Mouse (Mus musculus): ENCODE data around the gene AC129217.1. TPM values are rescaled to one million over a fixed set of nuclear protein-coding genes. Genes with fewer than 3 reads are reported as not detected.
A peak's percentile ranks its signal among the peaks of the same experiment; 100 is the strongest.

Gene AC129217.1
- polyA plus RNA-seq, 1 experiment from 2014 or later: not detected

DNA sequence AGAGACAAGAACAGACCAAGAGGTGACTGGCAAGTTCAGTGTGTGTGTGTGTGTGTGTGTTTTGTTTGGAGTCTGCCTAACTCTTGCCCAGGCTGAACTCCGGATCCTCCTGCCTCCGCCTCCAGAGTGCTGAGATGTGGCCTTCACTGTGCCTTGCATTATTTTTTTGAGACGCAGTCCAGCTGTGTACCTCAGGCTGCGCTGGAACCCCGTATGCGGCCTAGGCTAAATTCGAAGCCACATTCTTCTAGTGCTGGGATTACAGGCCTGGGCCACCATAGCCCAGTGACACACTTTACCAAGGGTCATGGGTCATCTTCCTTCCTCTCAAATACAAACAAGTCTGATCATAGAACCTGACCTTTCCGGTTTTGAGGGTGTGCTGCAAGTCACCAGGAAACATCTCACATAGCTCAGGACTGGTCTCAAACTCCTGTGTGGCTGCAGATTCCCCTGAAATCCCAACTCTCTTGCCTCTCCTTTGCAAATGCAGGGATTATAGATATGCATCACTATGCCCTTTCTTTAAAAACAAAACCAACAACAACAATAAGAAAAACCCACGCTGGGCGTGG is 42.8 kb downstream of the AC129217.1 start:
- peaks cover 19% of the 10 kb centered on the region for H3K4me1 ChIP-seq (ENCODE audit: control insufficient read depth, low read depth, low read length)
- ATAC-seq (ENCODE audit: low read depth): no peak
- H3K9ac ChIP-seq (ENCODE audit: low read depth, low read length): peak overlapping the region; percentile 98
- H3K27me3 ChIP-seq (ENCODE audit: control insufficient read depth, insufficient read depth, low read depth, low read length): no peaks in the 10 kb centered on the region
- H3K9me3 ChIP-seq (replicated peaks; ENCODE audit: control insufficient read depth, low read length): no peaks in the 10 kb centered on the region
- 64% methylated on average over 10 of the region's 10 CpGs for WGBS (ENCODE audit: insufficient replicate concordance)
- peaks cover 31% of the 10 kb centered on the region for H3K36me3 ChIP-seq (ENCODE audit: control insufficient read depth, insufficient read depth)
- H3K4me3 ChIP-seq (ENCODE audit: low read depth, low read length): peak overlapping the region; percentile 97
- peak overlapping the region; percentile 88 for H3K27ac ChIP-seq (ENCODE audit: low read length)
- H3K4me2 ChIP-seq (ENCODE audit: low read depth, low read length): peak overlapping the region; percentile 89

DNA sequence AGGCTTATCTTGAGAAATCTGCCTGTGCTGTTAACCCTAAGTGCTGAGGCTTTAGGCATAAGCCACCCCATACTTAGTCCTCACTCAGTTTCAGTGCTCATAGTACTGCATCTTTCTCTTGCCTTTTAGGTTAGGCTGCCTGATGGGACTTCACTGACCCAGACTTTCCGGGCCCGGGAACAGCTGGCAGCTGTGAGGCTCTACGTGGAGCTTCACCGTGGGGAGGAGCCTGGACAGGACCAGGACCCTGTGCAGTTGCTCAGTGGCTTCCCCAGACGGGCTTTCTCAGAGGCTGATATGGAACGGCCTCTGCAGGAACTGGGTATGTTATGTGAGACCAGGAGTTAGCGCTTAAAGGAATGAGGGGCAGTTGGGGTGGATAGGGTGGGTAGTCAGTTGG is 45.5 kb downstream of the AC129217.1 start:
- Histone ChIP-seq H3K9ac (ENCODE audit: low read depth, low read length) (no peak overlapping the region), H3K9me3 (replicated peaks; ENCODE audit: control insufficient read depth, low read length) (no peaks in the 10 kb centered on the region), H3K4me1 (ENCODE audit: control insufficient read depth, low read depth, low read length) (peaks cover 28% of the 10 kb centered on the region), H3K4me2 (ENCODE audit: low read depth, low read length) (no peak overlapping the region), H3K36me3 (ENCODE audit: control insufficient read depth, insufficient read depth) (peaks cover 31% of the 10 kb centered on the region), H3K4me3 (ENCODE audit: low read depth, low read length) (no peak overlapping the region), H3K27ac (ENCODE audit: low read length) (no peak overlapping the region), H3K27me3 (ENCODE audit: control insufficient read depth, insufficient read depth, low read depth, low read length) (no peaks in the 10 kb centered on the region)
- no peak for ATAC-seq (ENCODE audit: low read depth)
- WGBS (ENCODE audit: insufficient replicate concordance): 80% methylated on average over 7 of the region's 7 CpGs

DNA sequence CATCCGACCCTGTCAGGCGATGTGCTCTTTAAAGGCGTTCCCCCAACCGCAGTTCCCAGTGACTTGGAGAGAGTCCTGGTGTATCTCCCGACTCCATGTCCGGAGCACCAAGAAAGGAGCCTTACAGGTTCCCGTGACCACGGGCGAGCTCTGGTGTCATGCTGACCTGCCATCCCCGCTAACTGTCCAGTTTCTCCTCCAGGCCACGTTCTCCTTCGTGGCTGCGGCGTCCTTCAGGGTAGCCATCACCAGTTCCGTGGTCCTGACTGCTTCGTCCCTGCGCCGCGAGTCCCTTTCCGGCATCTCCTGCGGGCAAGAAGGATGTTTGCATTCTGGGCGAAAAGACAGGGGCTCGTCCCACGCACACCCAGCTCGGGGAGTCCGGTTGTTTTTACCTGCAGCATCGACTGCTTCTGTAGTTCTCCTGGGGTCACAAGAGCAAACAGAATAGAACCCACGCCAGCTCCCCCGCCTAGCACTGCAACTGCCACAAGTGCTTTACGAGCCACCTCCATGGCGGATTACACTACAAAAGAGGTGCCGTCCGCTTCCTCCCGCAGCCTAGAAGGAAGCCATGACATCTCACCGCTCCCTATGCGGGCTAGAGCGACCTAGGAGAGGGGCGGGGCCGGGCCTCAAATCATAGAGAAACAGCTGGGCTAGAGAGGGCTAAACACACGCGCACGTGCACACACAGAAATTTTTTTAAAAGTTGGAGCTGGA is 50.9 kb downstream of the AC129217.1 start, which contains the start of gene Uqcc3:
TSS of gene Uqcc3 (minus strand) at position 613 of the 723 bp plus-strand sequence.
- H3K27ac ChIP-seq (ENCODE audit: low read length): peak within 1 kb of the TSS; percentile 81
- no peaks in the 10 kb centered on the region for H3K27me3 ChIP-seq (ENCODE audit: control insufficient read depth, insufficient read depth, low read depth, low read length)
- peak within 1 kb of the TSS; percentile 93 for H3K9ac ChIP-seq (ENCODE audit: low read depth, low read length)
- peak; percentile 98 for ATAC-seq (ENCODE audit: low read depth)
- WGBS (ENCODE audit: insufficient replicate concordance): under 1% methylated on average over 42 of the region's 42 CpGs
- peaks cover 14% of the 10 kb centered on the region for H3K36me3 ChIP-seq (ENCODE audit: control insufficient read depth, insufficient read depth)
- peaks cover 13% of the 10 kb centered on the region for H3K4me1 ChIP-seq (ENCODE audit: control insufficient read depth, low read depth, low read length)
- H3K4me3 ChIP-seq (ENCODE audit: low read depth, low read length): peak within 1 kb of the TSS; percentile 89
- H3K4me2 ChIP-seq (ENCODE audit: low read depth, low read length): peak within 1 kb of the TSS; percentile 87
- no peaks in the 10 kb centered on the region for H3K9me3 ChIP-seq (replicated peaks; ENCODE audit: control insufficient read depth, low read length)

- Histone ChIP-seq H3K4me1 (ENCODE audit: control insufficient read depth, low read depth, low read length) (peaks cover 13% of the 10 kb centered on the region), H3K27me3 (ENCODE audit: control insufficient read depth, insufficient read depth, low read depth, low read length) (no peaks in the 10 kb centered on the region), H3K36me3 (ENCODE audit: control insufficient read depth, insufficient read depth) (peaks cover 10% of the 10 kb centered on the region), H3K9ac (ENCODE audit: low read depth, low read length) (peak overlapping the region; percentile 93), H3K4me2 (ENCODE audit: low read depth, low read length) (peak overlapping the region; percentile 87), H3K9me3 (replicated peaks; ENCODE audit: control insufficient read depth, low read length) (no peaks in the 10 kb centered on the region), H3K4me3 (ENCODE audit: low read depth, low read length) (peak overlapping the region; percentile 89), H3K27ac (ENCODE audit: low read length) (peak overlapping the region; percentile 81; the same call in 1 of the 2 replicates)
- 7% methylated on average over 3 of the region's 3 CpGs for WGBS (ENCODE audit: insufficient replicate concordance)
- ATAC-seq (ENCODE audit: low read depth): no peak
Measured at GRCm38 (mm10) chr19:8881034-8881392, 51.4 kb downstream of the AC129217.1 start.

DNA sequence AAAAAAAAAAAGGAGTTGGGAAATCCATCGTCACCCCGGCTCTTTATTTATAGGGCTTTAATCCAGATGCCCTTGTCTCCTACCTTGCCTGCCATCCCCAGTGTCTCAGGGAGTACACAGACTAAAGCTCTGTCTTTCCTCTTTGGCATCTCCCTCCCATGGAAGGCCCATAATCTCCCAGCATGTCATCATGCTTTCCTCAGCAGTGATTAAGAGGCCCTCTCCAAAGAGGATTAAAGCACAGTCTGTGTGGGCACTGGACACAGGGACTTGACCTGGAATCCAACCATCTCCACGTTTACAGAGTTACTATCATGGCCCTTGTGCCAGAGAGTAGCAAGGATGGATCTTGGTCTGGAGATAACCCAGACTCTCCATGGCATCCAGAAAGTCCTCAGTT is 54.0 kb downstream of the AC129217.1 start, which contains the start of the genes Lbhd1 and Gm49403:
TSS of gene Lbhd1 (plus strand) at position 117 of the 400 bp plus-strand sequence.
TSS of gene Gm49403 (plus strand) at position 315 of the 400 bp plus-strand sequence.
- Histone ChIP-seq H3K9me3 (replicated peaks; ENCODE audit: control insufficient read depth, low read length) (no peaks in the 10 kb centered on the region), H3K4me1 (ENCODE audit: control insufficient read depth, low read depth, low read length) (peaks cover 18% of the 10 kb centered on the region), H3K36me3 (ENCODE audit: control insufficient read depth, insufficient read depth) (no peaks in the 10 kb centered on the region), H3K27me3 (ENCODE audit: control insufficient read depth, insufficient read depth, low read depth, low read length) (no peaks in the 10 kb centered on the region), H3K9ac (ENCODE audit: low read depth, low read length) (no peak within 1 kb of the TSS), H3K27ac (ENCODE audit: low read length) (no peak within 1 kb of the TSS), H3K4me3 (ENCODE audit: low read depth, low read length) (no peak within 1 kb of the TSS), H3K4me2 (ENCODE audit: low read depth, low read length) (no peak within 1 kb of the TSS)
- no peak for ATAC-seq (ENCODE audit: low read depth)
- 68% methylated on average over 3 of the region's 3 CpGs for WGBS (ENCODE audit: insufficient replicate concordance)

- no peak for ATAC-seq (ENCODE audit: low read depth)
- H3K4me2 ChIP-seq (ENCODE audit: low read depth, low read length): peak overlapping the region; percentile 84
- H3K4me1 ChIP-seq (ENCODE audit: control insufficient read depth, low read depth, low read length): peaks cover 12% of the 10 kb centered on the region
- no peaks in the 10 kb centered on the region for H3K27me3 ChIP-seq (ENCODE audit: control insufficient read depth, insufficient read depth, low read depth, low read length)
- no peak overlapping the region for H3K27ac ChIP-seq (ENCODE audit: low read length)
- no peaks in the 10 kb centered on the region for H3K9me3 ChIP-seq (replicated peaks; ENCODE audit: control insufficient read depth, low read length)
- H3K4me3 ChIP-seq (ENCODE audit: low read depth, low read length): peak overlapping the region; percentile 86; the same call in 1 of the 2 replicates
- no peak overlapping the region for H3K9ac ChIP-seq (ENCODE audit: low read depth, low read length)
- H3K36me3 ChIP-seq (ENCODE audit: control insufficient read depth, insufficient read depth): no peaks in the 10 kb centered on the region
- WGBS (ENCODE audit: insufficient replicate concordance): 38% methylated on average over 1 of the region's 1 CpGs
Measured at GRCm38 (mm10) chr19:8886916-8887584, 57.5 kb downstream of the AC129217.1 start.

GRCm38 (mm10) chr19:8887585-8888463 is 58.3 kb downstream of the AC129217.1 start:
- H3K4me1 ChIP-seq (ENCODE audit: control insufficient read depth, low read depth, low read length): peaks cover 12% of the 10 kb centered on the region
- 11% methylated on average over 19 of the region's 19 CpGs for WGBS (ENCODE audit: insufficient replicate concordance)
- H3K27ac ChIP-seq (ENCODE audit: low read length): peak overlapping the region; percentile 73
- H3K4me3 ChIP-seq (ENCODE audit: low read depth, low read length): peak overlapping the region; percentile 86
- peak overlapping the region; percentile 84 for H3K4me2 ChIP-seq (ENCODE audit: low read depth, low read length)
- H3K27me3 ChIP-seq (ENCODE audit: control insufficient read depth, insufficient read depth, low read depth, low read length): no peaks in the 10 kb centered on the region
- H3K36me3 ChIP-seq (ENCODE audit: control insufficient read depth, insufficient read depth): no peaks in the 10 kb centered on the region
- H3K9me3 ChIP-seq (replicated peaks; ENCODE audit: control insufficient read depth, low read length): no peaks in the 10 kb centered on the region
- peak overlapping the region; percentile 88 for H3K9ac ChIP-seq (ENCODE audit: low read depth, low read length)
- ATAC-seq (ENCODE audit: low read depth): no peak

DNA sequence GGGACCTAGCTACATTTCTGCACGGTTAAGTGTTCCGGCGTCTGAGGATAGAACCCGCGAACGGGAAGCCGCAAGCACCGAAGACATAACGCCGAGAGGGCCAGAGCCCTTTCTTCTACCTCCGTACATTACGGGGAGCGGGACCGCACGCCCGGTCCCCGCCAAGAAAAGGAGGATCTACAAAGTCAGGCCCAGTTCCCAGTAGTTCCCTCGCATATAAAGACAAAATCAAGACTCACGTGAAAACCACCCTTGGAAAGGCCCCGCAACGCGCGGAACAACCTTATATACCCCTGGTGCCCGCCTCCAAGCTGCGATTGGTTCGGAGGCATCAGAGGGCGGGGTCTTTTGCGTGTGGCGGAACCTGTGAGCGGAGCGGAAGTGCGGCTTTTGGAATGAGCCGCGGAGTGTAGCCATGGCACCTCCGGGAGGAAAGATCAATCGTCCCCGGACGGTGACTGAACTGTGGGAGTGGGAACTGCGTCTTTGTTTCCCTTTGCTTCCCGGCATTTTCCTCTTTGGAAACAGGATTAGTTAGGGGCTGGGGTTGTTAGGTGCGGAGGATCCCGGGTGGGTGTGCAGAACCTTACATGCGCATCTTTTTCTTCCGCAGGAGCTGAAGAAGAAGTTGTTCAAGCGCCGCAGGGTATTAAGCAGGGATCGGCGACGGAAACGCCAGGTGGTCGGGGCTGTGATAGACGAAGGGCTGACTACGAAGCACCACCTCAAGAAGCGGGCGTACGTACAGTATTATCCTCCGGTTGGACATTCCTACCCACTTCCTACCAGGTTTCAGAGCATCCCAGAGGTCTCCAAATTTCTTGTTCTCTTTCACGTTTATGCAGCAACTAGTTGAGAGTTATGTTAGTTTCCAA is 59.2 kb downstream of the AC129217.1 start, which contains the start of the genes 1810009A15Rik and Gm49416:
TSS of gene 1810009A15Rik (plus strand) at position 343 of the 875 bp plus-strand sequence.
TSS of gene Gm49416 (plus strand) at position 416 of the 875 bp plus-strand sequence.
- Histone ChIP-seq H3K4me2 (ENCODE audit: low read depth, low read length) (peak within 1 kb of the TSS; percentile 84), H3K4me1 (ENCODE audit: control insufficient read depth, low read depth, low read length) (peaks cover 15% of the 10 kb centered on the region), H3K9ac (ENCODE audit: low read depth, low read length) (peak within 1 kb of the TSS; percentile 88), H3K36me3 (ENCODE audit: control insufficient read depth, insufficient read depth) (no peaks in the 10 kb centered on the region), H3K27ac (ENCODE audit: low read length) (peak within 1 kb of the TSS; percentile 85), H3K9me3 (replicated peaks; ENCODE audit: control insufficient read depth, low read length) (no peaks in the 10 kb centered on the region), H3K4me3 (ENCODE audit: low read depth, low read length) (peak within 1 kb of the TSS; percentile 86), H3K27me3 (ENCODE audit: control insufficient read depth, insufficient read depth, low read depth, low read length) (no peaks in the 10 kb centered on the region)
- peak; percentile 93 for ATAC-seq (ENCODE audit: low read depth)
- 1% methylated on average over 58 of the region's 58 CpGs for whole genome bisulfite sequencing (ENCODE audit: insufficient replicate concordance)
